In the genomic region with DNA sequence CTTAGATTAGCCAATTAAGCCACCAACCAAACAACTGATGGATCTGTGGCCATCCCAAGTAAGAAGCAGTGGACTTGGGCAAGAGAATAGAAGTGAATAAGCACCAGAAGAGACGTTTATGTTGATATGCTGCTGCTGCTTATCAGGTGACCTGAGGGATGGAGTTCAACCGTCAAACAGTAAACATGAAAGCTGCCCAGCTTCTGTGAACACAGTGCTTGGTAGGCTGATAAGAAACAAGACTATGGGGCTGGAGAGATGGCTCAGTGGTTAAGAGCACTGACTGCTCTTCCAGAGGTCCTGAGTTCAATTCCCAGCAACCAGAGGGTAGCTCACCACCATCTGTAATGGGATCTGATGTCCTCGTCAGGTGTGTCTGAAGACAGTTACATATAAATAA, we compare ENCODE assay signal across 15 mouse cellular contexts.
"Had no signal": no experiment of that assay in that cellular context is flagged by ENCODE, and none has a peak within 500 bp of the region (broad histone marks: within the 10 kb centered on the region; RNA-seq: fewer than 3 reads in every experiment).

No protein-coding gene starts in this region.

- H3K4me2 ChIP-seq: lung, embryonic 15.5 days; midbrain, embryonic 11.5 days; midbrain, embryonic 13.5 days; midbrain, embryonic 15.5 days; neural tube, embryonic 12.5 days had no signal

- H3K9me3 ChIP-seq: lung, embryonic 15.5 days; midbrain, embryonic 13.5 days; midbrain, embryonic 15.5 days; neural tube, embryonic 12.5 days had no signal

- H3K4me1 ChIP-seq: midbrain, embryonic 13.5 days; midbrain, embryonic 15.5 days; neural tube, embryonic 12.5 days had no signal

- ATAC-seq: lung, postnatal 0 days; midbrain, embryonic 13.5 days; midbrain, embryonic 15.5 days had no signal

- H3K9ac ChIP-seq: liver, embryonic 14.5 days; lung, embryonic 15.5 days; midbrain, embryonic 13.5 days; midbrain, embryonic 15.5 days; neural tube, embryonic 12.5 days had no signal

- H3K4me3 ChIP-seq: lung, embryonic 15.5 days; midbrain, embryonic 13.5 days; midbrain, embryonic 15.5 days; neural tube, embryonic 12.5 days had no signal

- H3K27me3 ChIP-seq: lung, embryonic 15.5 days; midbrain, embryonic 15.5 days; neural tube, embryonic 12.5 days had no signal

- DNase-seq: lung, adult 2 months; lung, postnatal 14 days; lung, postnatal 36 days; right cerebral cortex, postnatal 14 days; thymus, adult 2 months; thymus, postnatal 25 days; thymus, postnatal 4 days had no signal

- H3K27ac ChIP-seq: liver, embryonic 14.5 days; lung, embryonic 15.5 days; macrophage; midbrain, embryonic 13.5 days; midbrain, embryonic 15.5 days; neural tube, embryonic 12.5 days had no signal
